Mouse (Mus musculus) stomach, postnatal 0 days (tissue): ENCODE measurements around the gene Prkar1a. TPM values are rescaled to one million over a fixed set of nuclear protein-coding genes. Genes with fewer than 3 reads are reported as not detected.

Source experiments
- ATAC-seq: fragments of 200-750 bp; cut with Nextera tagmentation; 2 replicates; pipeline ENCODE4 v1.8.0; 2017; ENCODE audit not compliant: low FRiP score, low TSS enrichment
- DNase-seq: peaks from one replicate; pipeline ENCODE4 v3.0.0-alpha.2; 2016; ENCODE audit warnings: low spot score
- H3K27ac ChIP-seq: fragments of 300-500 bp; sonication (generic); replicated peaks from 2 replicates; pipeline ENCODE4 v1.5.1; 2014; ENCODE audit warnings: mild to moderate bottlenecking, control low read depth
- H3K27me3 ChIP-seq: fragments of 300-500 bp; sonication (generic); 2 replicates; pipeline ENCODE4 v1.6.1; 2014; ENCODE audit warnings: low read length; ENCODE audit not compliant: control insufficient read depth, insufficient read depth
- H3K36me3 ChIP-seq: fragments of 300-500 bp; sonication (generic); 2 replicates; pipeline ENCODE4 v1.6.1; 2014; ENCODE audit warnings: low read length, mixed read lengths; ENCODE audit not compliant: control insufficient read depth, insufficient read depth
- H3K4me1 ChIP-seq: fragments of 300-500 bp; sonication (generic); replicated peaks from 2 replicates; pipeline ENCODE4 v1.6.1; 2014; ENCODE audit warnings: antibody characterized with exemption; ENCODE audit not compliant: control insufficient read depth, insufficient read depth
- H3K4me2 ChIP-seq: fragments of 300-500 bp; sonication (generic); replicated peaks from 2 replicates; pipeline ENCODE4 v1.6.1; 2014; ENCODE audit warnings: low read depth, mild to moderate bottlenecking, control low read depth, moderate library complexity
- H3K4me3 ChIP-seq: fragments of 300-500 bp; sonication (generic); 2 replicates; pipeline ENCODE4 v1.5.1; 2014; ENCODE audit warnings: low read depth, low read length, control low read depth
- H3K9ac ChIP-seq: fragments of 300-500 bp; sonication (generic); 2 replicates; pipeline ENCODE4 v1.6.1; 2014; ENCODE audit warnings: mild to moderate bottlenecking, low read length, control low read depth, mixed read lengths
- H3K9me3 ChIP-seq: fragments of 300-500 bp; sonication (generic); 2 replicates; pipeline ENCODE4 v1.6.1; 2016; ENCODE audit warnings: low read length; ENCODE audit not compliant: control insufficient read depth
- CTCF ChIP-seq: IDR thresholded peaks from 2 replicates; pipeline ENCODE4 v1.5.1; 2016; ENCODE audit warnings: antibody characterized with exemption, low read depth, mild to moderate bottlenecking, moderate library complexity
- EP300 ChIP-seq: optimal IDR thresholded peaks from 2 replicates; pipeline ENCODE3; 2016; ENCODE audit warnings: antibody characterized with exemption
- WGBS: fragments of 180-500 bp; shearing (Covaris S2); extraction: QIAGEN DNeasy Blood & Tissue Kit; methylation state at CpG from one replicate; pipeline ENCODE4 v1.1.7; 2014; 5-methylcytosine and 5-hydroxymethylcytosine counted together
- polyA plus RNA-seq: library from polyadenylated mRNA; unstranded; fragments of >200 nt; fragmentation: Nextera tagmentation; extraction: Ambion mirVana; gene quantifications from 2 replicates; pipeline ENCODE4 v1.2.1, GENCODE M21; 2015

Gene Prkar1a
- polyA plus RNA-seq: 176 and 177 TPM in 2 replicates

GRCm38 (mm10) chr11:109649206-109649605 is at the start of gene Prkar1a:
Gene Prkar1a, plus strand, starts transcription at chr11:109649405.
- DNase-seq: no peak
- Histone ChIP-seq H3K4me2 (peak within 1 kb of the TSS; percentile 94), H3K9ac (peak within 1 kb of the TSS; percentile 92), H3K27me3 (no peaks in the 10 kb centered on the region), H3K4me3 (peak within 1 kb of the TSS; percentile 81), H3K9me3 (no peaks in the 10 kb centered on the region), H3K36me3 (peaks cover 4% of the 10 kb centered on the region; the same call in 1 of the 2 replicates), H3K4me1 (peaks cover 7% of the 10 kb centered on the region; the same call in 1 of the 2 replicates), H3K27ac (peak within 1 kb of the TSS; percentile 95)
- WGBS: 7% methylated on average over 8 of the region's 8 CpGs
- no peak for ATAC-seq
- no peak for TF ChIP-seq EP300

- whole genome bisulfite sequencing: 77% methylated on average over 6 of the region's 6 CpGs
- H3K4me1 ChIP-seq: peaks cover 9% of the 10 kb centered on the region; the same call in 1 of the 2 replicates
- DNase-seq: no peak
These were observed 41.6 kb upstream of the Prkar1a start for GRCm38 (mm10) chr11:109607600-109607999.

GRCm38 (mm10) chr11:109608976-109609625 is 40.1 kb upstream of the Prkar1a start:
- peak overlapping the region; percentile 85 for H3K4me2 ChIP-seq
- no peak for ATAC-seq
- no peaks in the 10 kb centered on the region for H3K9me3 ChIP-seq
- H3K36me3 ChIP-seq: no peaks in the 10 kb centered on the region; the same call in 1 of the 2 replicates
- no peaks in the 10 kb centered on the region for H3K27me3 ChIP-seq
- no peak for DNase-seq
- H3K9ac ChIP-seq: no peak overlapping the region; the same call in 1 of the 2 replicates
- TF ChIP-seq EP300 (no peak), CTCF (no peak)
- 50% methylated on average over 6 of the region's 6 CpGs for WGBS
- H3K27ac ChIP-seq: no peak overlapping the region
- H3K4me3 ChIP-seq: no peak overlapping the region; the same call in 1 of the 2 replicates
- H3K4me1 ChIP-seq: peaks cover 9% of the 10 kb centered on the region; the same call in 1 of the 2 replicates

More at GRCm38 (mm10) chr11:109607600-109607999, 41.6 kb upstream of the Prkar1a start:
- Histone ChIP-seq H3K4me3 (no peak overlapping the region), H3K36me3 (no peaks in the 10 kb centered on the region; the same call in 1 of the 2 replicates), H3K27me3 (no peaks in the 10 kb centered on the region), H3K27ac (no peak overlapping the region), H3K4me2 (no peak overlapping the region), H3K9me3 (no peaks in the 10 kb centered on the region), H3K9ac (no peak overlapping the region)
- no peak for ATAC-seq
- TF ChIP-seq EP300 (no peak), CTCF (no peak)

- Histone ChIP-seq H3K36me3 (no peaks in the 10 kb centered on the region), H3K4me2 (peak overlapping the region; percentile 85), H3K9me3 (no peaks in the 10 kb centered on the region), H3K27me3 (no peaks in the 10 kb centered on the region), H3K9ac (peak overlapping the region; percentile 92), H3K4me1 (peaks cover 9% of the 10 kb centered on the region; the same call in 1 of the 2 replicates), H3K4me3 (peak overlapping the region; percentile 82), H3K27ac (peak overlapping the region; percentile 95)
- DNase-seq: peak; percentile 38
- TF ChIP-seq EP300 (no peak), CTCF (no peak)
- WGBS: 10% methylated on average over 9 of the region's 9 CpGs
- ATAC-seq: no peak
These were observed 39.0 kb upstream of the Prkar1a start for GRCm38 (mm10) chr11:109610046-109610794.

GRCm38 (mm10) chr11:109610795-109611302 is 38.4 kb upstream of the Prkar1a start:
- H3K4me1 ChIP-seq: peaks cover 9% of the 10 kb centered on the region; the same call in 1 of the 2 replicates
- no peak for DNase-seq
- H3K27me3 ChIP-seq: no peaks in the 10 kb centered on the region
- no peaks in the 10 kb centered on the region for H3K9me3 ChIP-seq
- peak overlapping the region; percentile 85 for H3K4me2 ChIP-seq
- WGBS: under 1% methylated on average over 24 of the region's 26 CpGs
- no peaks in the 10 kb centered on the region for H3K36me3 ChIP-seq
- peak overlapping the region; percentile 82 for H3K4me3 ChIP-seq
- H3K27ac ChIP-seq: peak overlapping the region; percentile 95
- H3K9ac ChIP-seq: peak overlapping the region; percentile 92
- peak; percentile 41; the same call in 1 of the 2 replicates for TF ChIP-seq CTCF
- TF ChIP-seq EP300: no peak
- peak; percentile 19 for ATAC-seq
